Mouse (Mus musculus) MEL (cell line): ENCODE results near the gene Irf1. TPM values are rescaled to one million over a fixed set of nuclear protein-coding genes. Genes with fewer than 3 reads are reported as not detected.

ENCODE experiments used
- DNase-seq: peaks from one replicate; pipeline ENCODE4 v3.0.0; 2011; ENCODE audit warnings: low read depth, low spot score
- H3K27ac ChIP-seq: 2 replicates; pipeline ENCODE4 v1.5.1; 2012; ENCODE audit warnings: low read depth, mild to moderate bottlenecking, control low read depth, low read length, moderate library complexity; ENCODE audit not compliant: control insufficient read depth
- H3K27me3 ChIP-seq, 2 experiments: fragments of 150-350 bp in 1 of 2; sonication (generic) in 1 of 2; 2 replicates each; pipeline ENCODE4 v1.6.1; 2012; ENCODE audit warnings: low read length in 2 of 2, mild to moderate bottlenecking in 2 of 2, improper control_type of control experiment in 1 of 2, moderate library complexity in 1 of 2; ENCODE audit not compliant: insufficient read depth in 2 of 2, control insufficient read depth in 1 of 2
- H3K36me3 ChIP-seq, 2 experiments: 2 replicates each; pipeline ENCODE4 v1.6.1; 2012 to 2014; ENCODE audit warnings: low read length in 2 of 2, improper control_type of control experiment in 1 of 2, inconsistent platforms in 1 of 2, mild to moderate bottlenecking in 1 of 2; ENCODE audit not compliant: insufficient read depth in 2 of 2, control insufficient read depth in 1 of 2
- H3K4me1 ChIP-seq, 2 experiments: fragments of 150-350 bp in 1 of 2; sonication (generic) in 1 of 2; 2 replicates each; pipeline ENCODE4 v1.6.1; 2012; ENCODE audit warnings: low read length in 2 of 2, improper control_type of control experiment in 1 of 2, mild to moderate bottlenecking in 1 of 2; ENCODE audit not compliant: insufficient read depth in 2 of 2, control insufficient read depth in 1 of 2
- H3K4me3 ChIP-seq, 2 experiments: fragments of 150-350 bp in 1 of 2; sonication (generic) in 1 of 2; 2 replicates each; pipeline ENCODE4 v1.5.1; 2012; ENCODE audit warnings: low read depth in 2 of 2, low read length in 2 of 2, mild to moderate bottlenecking in 2 of 2, moderate library complexity in 2 of 2, control low read depth in 1 of 2, improper control_type of control experiment in 1 of 2; ENCODE audit not compliant: control insufficient read depth in 1 of 2, insufficient read depth in 1 of 2
- H3K79me2 ChIP-seq: 2 replicates; pipeline ENCODE4 v1.6.1; 2012; ENCODE audit warnings: mild to moderate bottlenecking, low read length, moderate library complexity; ENCODE audit not compliant: control insufficient read depth, poor library complexity, insufficient read depth
- H3K9ac ChIP-seq: 2 replicates; pipeline ENCODE4 v1.6.1; 2012; ENCODE audit warnings: low read depth, mild to moderate bottlenecking, control low read depth, low read length, moderate library complexity; ENCODE audit not compliant: control insufficient read depth, poor library complexity, severe bottlenecking
- H3K9me3 ChIP-seq: fragments of 150-350 bp; sonication (generic); replicated peaks from 2 replicates; pipeline ENCODE4 v1.6.1; 2012; ENCODE audit warnings: mild to moderate bottlenecking, low read length, improper control_type of control experiment, moderate library complexity; ENCODE audit not compliant: insufficient read depth
- BHLHE40 ChIP-seq: IDR thresholded peaks from 2 replicates; pipeline ENCODE4 v1.6.1; 2012; ENCODE audit warnings: low read depth, mild to moderate bottlenecking, inconsistent platforms, low read length, improper control_type of control experiment, borderline replicate concordance
- CTCF ChIP-seq, 3 experiments: IDR thresholded peaks in 2 of 3; conservative IDR thresholded peaks in 1 of 3; 2 replicates each; pipeline ENCODE4 v1.5.1; 2011 to 2012; ENCODE audit warnings: low read length in 3 of 3, low read depth in 2 of 3, mild to moderate bottlenecking in 2 of 3, improper control_type of control experiment in 1 of 3, inconsistent platforms in 1 of 3, mixed read lengths in 1 of 3, moderate library complexity in 1 of 3; ENCODE audit not compliant: control insufficient read depth in 1 of 3, insufficient read depth in 1 of 3, poor library complexity in 1 of 3, severe bottlenecking in 1 of 3
- E2F4 ChIP-seq: IDR thresholded peaks from 2 replicates; pipeline ENCODE4 v1.6.1; 2011; ENCODE audit warnings: low read depth, low read length, improper control_type of control experiment, borderline replicate concordance
- ELF1 ChIP-seq: IDR thresholded peaks from 2 replicates; pipeline ENCODE4 v1.6.1; 2014; ENCODE audit warnings: low read depth, mild to moderate bottlenecking, inconsistent platforms, low read length, improper control_type of control experiment, moderate library complexity
- EP300 ChIP-seq, 2 experiments: IDR thresholded peaks; 2 replicates each; pipeline ENCODE4 v1.6.1; 2011; ENCODE audit warnings: improper control_type of control experiment in 2 of 2, low read length in 2 of 2, low read depth in 1 of 2, mild to moderate bottlenecking in 1 of 2
- ETS1 ChIP-seq: IDR thresholded peaks from 2 replicates; pipeline ENCODE4 v1.6.1; 2012; ENCODE audit warnings: low read depth, mild to moderate bottlenecking, inconsistent platforms, low read length, improper control_type of control experiment, moderate library complexity
- GABPA ChIP-seq: IDR thresholded peaks from 2 replicates; pipeline ENCODE4 v1.6.1; 2012; ENCODE audit warnings: low read depth, mild to moderate bottlenecking, inconsistent platforms, low read length, improper control_type of control experiment, moderate library complexity
- GATA1 ChIP-seq: IDR thresholded peaks from 2 replicates; pipeline ENCODE4 v1.6.1; 2011; ENCODE audit warnings: low read depth, low read length, improper control_type of control experiment
- HCFC1 ChIP-seq: IDR thresholded peaks from 2 replicates; pipeline ENCODE4 v1.6.1; 2012; ENCODE audit warnings: low read depth, mild to moderate bottlenecking, inconsistent platforms, low read length, improper control_type of control experiment, moderate library complexity
- KAT2A ChIP-seq: conservative IDR thresholded peaks from 2 replicates; pipeline ENCODE4 v1.6.1; 2012; ENCODE audit warnings: low read depth, low read length, improper control_type of control experiment, inconsistent platforms
- MAFK ChIP-seq: IDR thresholded peaks from 2 replicates; pipeline ENCODE4 v1.6.1; 2011; ENCODE audit warnings: low read depth, mild to moderate bottlenecking, low read length, improper control_type of control experiment, borderline replicate concordance
- MAX ChIP-seq: IDR thresholded peaks from 2 replicates; pipeline ENCODE4 v1.6.1; 2011; ENCODE audit warnings: low read length, improper control_type of control experiment
- MAZ ChIP-seq: IDR thresholded peaks from 2 replicates; pipeline ENCODE4 v1.6.1; 2012; ENCODE audit warnings: low read depth, mild to moderate bottlenecking, inconsistent platforms, low read length, improper control_type of control experiment
- MEF2A ChIP-seq: IDR thresholded peaks from 2 replicates; pipeline ENCODE4 v1.6.1; 2014; ENCODE audit warnings: low read depth, mild to moderate bottlenecking, inconsistent platforms, low read length, improper control_type of control experiment; ENCODE audit not compliant: poor library complexity, insufficient replicate concordance, severe bottlenecking; ENCODE audit errors: extremely low read depth
- MXI1 ChIP-seq: IDR thresholded peaks from 2 replicates; pipeline ENCODE4 v1.6.1; 2011; ENCODE audit warnings: mild to moderate bottlenecking, low read depth, low read length, improper control_type of control experiment
- MYB ChIP-seq: IDR thresholded peaks from 2 replicates; pipeline ENCODE4 v1.6.1; 2011; ENCODE audit warnings: mild to moderate bottlenecking, low read depth, low read length, improper control_type of control experiment
- NELFE ChIP-seq: IDR thresholded peaks from 2 replicates; pipeline ENCODE4 v1.6.1; 2011; ENCODE audit warnings: low read depth, low read length, improper control_type of control experiment
- NRF1 ChIP-seq: IDR thresholded peaks from 2 replicates; pipeline ENCODE4 v1.6.1; 2014; ENCODE audit warnings: low read depth, mild to moderate bottlenecking, inconsistent platforms, low read length, improper control_type of control experiment, moderate library complexity; ENCODE audit not compliant: poor library complexity, insufficient read depth, severe bottlenecking
- POLR2A ChIP-seq, 2 experiments: IDR thresholded peaks; 2 replicates each; pipeline ENCODE4 v1.6.1; 2011 to 2012; ENCODE audit warnings: low read length in 2 of 2, mild to moderate bottlenecking in 2 of 2, control low read depth in 1 of 2, improper control_type of control experiment in 1 of 2, low read depth in 1 of 2, moderate library complexity in 1 of 2; ENCODE audit not compliant: control insufficient read depth in 1 of 2, insufficient read depth in 1 of 2, poor library complexity in 1 of 2
- POLR2AphosphoS2 ChIP-seq: IDR thresholded peaks from 2 replicates; pipeline ENCODE4 v1.6.1; 2011; ENCODE audit warnings: low read length, improper control_type of control experiment
- POLR2AphosphoS5 ChIP-seq: IDR thresholded peaks from 2 replicates; pipeline ENCODE4 v1.6.1; 2012; ENCODE audit warnings: low read depth, borderline replicate concordance, mild to moderate bottlenecking, inconsistent platforms, low read length, moderate library complexity, mixed read lengths
- RAD21 ChIP-seq: IDR thresholded peaks from 2 replicates; pipeline ENCODE4 v1.6.1; 2011; ENCODE audit warnings: mild to moderate bottlenecking, low read depth, low read length, improper control_type of control experiment
- RCOR1 ChIP-seq: IDR thresholded peaks from 2 replicates; pipeline ENCODE4 v1.6.1; 2012; ENCODE audit warnings: low read depth, mild to moderate bottlenecking, inconsistent platforms, low read length, improper control_type of control experiment
- SIN3A ChIP-seq: IDR thresholded peaks from 2 replicates; pipeline ENCODE4 v1.6.1; 2012; ENCODE audit warnings: low read length, improper control_type of control experiment, inconsistent platforms
- SMC3 ChIP-seq: IDR thresholded peaks from 2 replicates; pipeline ENCODE4 v1.6.1; 2011; ENCODE audit warnings: low read depth, low read length, improper control_type of control experiment
- TAL1 ChIP-seq: IDR thresholded peaks from 2 replicates; pipeline ENCODE4 v1.6.1; 2012; ENCODE audit warnings: mild to moderate bottlenecking, inconsistent platforms, low read length, moderate library complexity, mixed read lengths
- TCF12 ChIP-seq: IDR thresholded peaks from 2 replicates; pipeline ENCODE4 v1.6.1; 2014; ENCODE audit warnings: low read depth, mild to moderate bottlenecking, inconsistent platforms, low read length, improper control_type of control experiment, moderate library complexity
- UBTF ChIP-seq: IDR thresholded peaks from 2 replicates; pipeline ENCODE4 v1.6.1; 2012; ENCODE audit warnings: low read depth, mild to moderate bottlenecking, inconsistent platforms, low read length, improper control_type of control experiment, moderate library complexity, borderline replicate concordance; ENCODE audit not compliant: insufficient read depth
- USF1 ChIP-seq: IDR thresholded peaks from 2 replicates; pipeline ENCODE4 v1.6.1; 2014; ENCODE audit warnings: low read depth, mild to moderate bottlenecking, inconsistent platforms, low read length, improper control_type of control experiment, moderate library complexity
- ZC3H11A ChIP-seq: IDR thresholded peaks from 2 replicates; pipeline ENCODE4 v1.6.1; 2012; ENCODE audit warnings: low read depth, mild to moderate bottlenecking, inconsistent platforms, low read length, improper control_type of control experiment
- ZKSCAN1 ChIP-seq: IDR thresholded peaks from 2 replicates; pipeline ENCODE4 v1.6.1; 2012; ENCODE audit warnings: low read depth, mild to moderate bottlenecking, inconsistent platforms, low read length, improper control_type of control experiment, moderate library complexity
- ZMIZ1 ChIP-seq: IDR thresholded peaks from 2 replicates; pipeline ENCODE4 v1.6.1; 2012; ENCODE audit warnings: low read depth, mild to moderate bottlenecking, inconsistent platforms, low read length, improper control_type of control experiment, moderate library complexity
- ZNF384 ChIP-seq: IDR thresholded peaks from 2 replicates; pipeline ENCODE4 v1.6.1; 2012; ENCODE audit warnings: low read depth, mild to moderate bottlenecking, inconsistent platforms, low read length, improper control_type of control experiment
- polyA plus RNA-seq, 2 experiments: library from polyadenylated mRNA; stranded (reverse) in 1 of 2; unstranded in 1 of 2; fragments of >175 nt in 1 of 2; fragments of >200 nt in 1 of 2; gene quantifications; 2 replicates each; pipeline versions ENCODE4 v1.2.1 to v1.2.4; 2012; ENCODE audit warnings: low replicate concordance in 2 of 2, low read depth in 1 of 2; ENCODE audit not compliant: insufficient read length in 2 of 2, insufficient read depth in 1 of 2, missing spikeins in 1 of 2
- total RNA-seq: library from RNA; depleted of rRNA; stranded (reverse); fragments of 300-350 nt; gene quantifications from 2 replicates; pipeline ENCODE4 v1.2.3, GENCODE M21; 2012

The Irf1 gene
- total and polyA plus RNA-seq, 3 experiments = 0.73 to 1.9 TPM; not detected in 1

GRCm38 (mm10) chr11:53733824-53734223 is 36.0 kb upstream of the Irf1 start (continued):
- TF ChIP-seq MAFK = no peak

GRCm38 (mm10) chr11:53734431-53734830 is 35.4 kb upstream of the Irf1 start:
- peak overlapping the region; percentile 63 to 64 for H3K4me3 ChIP-seq
- H3K79me2 ChIP-seq = no peaks in the 10 kb centered on the region; the same call in 1 of the 2 replicates
- peak overlapping the region; percentile 73 for H3K9ac ChIP-seq
- no peaks in the 10 kb centered on the region for H3K27me3 ChIP-seq
- peaks cover 6 to 38% of the 10 kb centered on the region in 2 experiments for H3K4me1 ChIP-seq
- peak overlapping the region; percentile 59 for H3K27ac ChIP-seq
- DNase-seq = peak; percentile 66
- H3K9me3 ChIP-seq = no peaks in the 10 kb centered on the region
- H3K36me3 ChIP-seq = peaks cover 0 to 40% of the 10 kb centered on the region in 2 experiments; a peak in 2 of 4 replicates
- TF ChIP-seq MEF2A = no peak
- TF ChIP-seq SMC3 = peak; percentile 55
- no peak for TF ChIP-seq E2F4
- TF ChIP-seq ZKSCAN1 = no peak
- no peak for TF ChIP-seq EP300 (IDR thresholded peaks at IDR 0.05; ENCODE audit: low read depth in 1 of 2, low read length in 2 of 2)
- no peak for TF ChIP-seq RCOR1
- no peak for TF ChIP-seq HCFC1
- peak; percentile 41 for TF ChIP-seq ZC3H11A
- TF ChIP-seq TAL1 = no peak
- TF ChIP-seq MYB = no peak
- TF ChIP-seq SIN3A = no peak; the same call in 1 of the 2 replicates
- no peak for TF ChIP-seq MAX
- TF ChIP-seq GABPA = no peak
- TF ChIP-seq USF1 = no peak
- no peak for TF ChIP-seq MAZ
- TF ChIP-seq UBTF = no peak
- no peak for TF ChIP-seq TCF12
- no peak for TF ChIP-seq ETS1
- no peak for TF ChIP-seq POLR2AphosphoS5
- no peak for TF ChIP-seq NRF1
- peak; percentile 14 to 66 (median 46); a peak in 4 of 6 replicates for TF ChIP-seq CTCF (IDR thresholded peaks at IDR 0.05 in 2 of 3, conservative IDR thresholded peaks at IDR 0.05 in 1 of 3; ENCODE audit: control insufficient read depth in 1 of 3, insufficient read depth in 1 of 3, low read depth in 2 of 3, low read length in 3 of 3, poor library complexity in 1 of 3, severe bottlenecking in 1 of 3)
- no peak for TF ChIP-seq POLR2A (IDR thresholded peaks at IDR 0.05; ENCODE audit: control insufficient read depth in 1 of 2, insufficient read depth in 1 of 2, low read depth in 1 of 2, low read length in 2 of 2, poor library complexity in 1 of 2)
- TF ChIP-seq RAD21 = peak; percentile 52
- no peak for TF ChIP-seq KAT2A
- no peak for TF ChIP-seq ZMIZ1
- TF ChIP-seq BHLHE40 = no peak
- TF ChIP-seq POLR2AphosphoS2 = no peak
- TF ChIP-seq ZNF384 = no peak
- TF ChIP-seq ELF1 = no peak
- TF ChIP-seq MXI1 = peak; percentile 40; the same call in 1 of the 2 replicates
- TF ChIP-seq NELFE = no peak
- no peak for TF ChIP-seq MAFK
- no peak for TF ChIP-seq GATA1
- TF ChIP-seq, all 39 proteins: peak for 5
